Mouse (Mus musculus): ENCODE measurements around the gene Smim13. TPM values are rescaled to one million over a fixed set of nuclear protein-coding genes. Genes with fewer than 3 reads are reported as not detected.

Gene Smim13
- total RNA-seq, 2 experiments from 2014 or later = 180 to 182 TPM

Other genes starting within 250 kb of the Smim13 start
- gene Pak1ip1, start 248.8 kb upstream of the Smim13 start, total RNA-seq (2021) = 10 to 100 TPM; 35.8 to 36.9 TPM
- gene Tmem14c, start 233.6 kb upstream of the Smim13 start, total RNA-seq (2021) = 10 to 100 TPM; 70.8 to 71.4 TPM
- 1 to 10 TPM; 1.4 to 2.0 TPM for gene Mak, start 170.1 kb upstream of the Smim13 start, total RNA-seq (2021)
- gene Gcm2, start 138.8 kb upstream of the Smim13 start, total RNA-seq (2021) = not detected
- not detected for gene Sycp2l, start 135.5 kb upstream of the Smim13 start, total RNA-seq (2021)
- gene Elovl2, start 29.4 kb upstream of the Smim13 start, total RNA-seq (2021) = 10 to 100 TPM; 35.2 to 37.2 TPM
- not detected for gene Gm17364, start 24.1 kb downstream of the Smim13 start, total RNA-seq (2021)
- gene Nedd9, start 237.5 kb downstream of the Smim13 start, total RNA-seq (2021) = 10 to 100 TPM in 1 of 2 experiments, 1 to 10 TPM in 1; 9.6 to 13.2 TPM

Data from left cerebral cortex, postnatal 14 days (tissue).